Mouse (Mus musculus): Measurements from ENCODE around the gene Prss46. TPM values are rescaled to one million over a fixed set of nuclear protein-coding genes. Genes with fewer than 3 reads are reported as not detected.

Gene Prss46
- polyA plus RNA-seq (2017; shearing (Covaris generic)) = not detected

GRCm38 (mm10) chr9:110844206-110844605 lies at the start of gene Prss46:
Gene Prss46 (plus strand): TSS chr9:110844506.

GRCm38 (mm10) chr9:110797866-110798265 lies 46.4 kb upstream of the Prss46 start, which contains the start of gene Prss42:
Gene Prss42 (plus strand): TSS chr9:110798166.

GRCm38 (mm10) chr9:110813789-110814188 lies 30.5 kb upstream of the Prss46 start, which contains the start of gene Prss44:
Gene Prss44 (plus strand): TSS chr9:110813994.

GRCm38 (mm10) chr9:110826390-110826789 lies 17.9 kb upstream of the Prss46 start, which contains the start of gene Prss43:
Gene Prss43 (plus strand): TSS chr9:110826690.

DNA sequence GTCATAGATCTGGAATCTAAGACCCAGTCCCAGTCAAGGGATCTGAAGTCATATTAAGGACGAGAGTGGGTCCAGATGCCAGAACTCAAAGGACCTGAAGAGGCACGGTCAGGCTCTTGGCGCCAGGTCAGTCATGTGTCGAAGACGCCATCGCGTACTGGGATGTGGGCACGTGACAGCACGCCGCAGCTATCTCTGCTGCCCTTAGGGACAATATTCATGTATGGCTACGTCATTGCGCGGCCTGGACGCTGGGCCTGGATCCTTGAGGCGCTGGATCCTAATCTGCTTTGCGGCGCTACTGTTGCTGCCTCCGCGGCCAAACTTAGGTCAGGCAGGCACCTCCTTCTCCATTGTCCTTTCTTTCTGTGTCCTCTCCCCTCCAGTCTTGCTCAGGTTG lies 9.9 kb upstream of the Prss46 start, which contains the start of gene Prss45:
Gene Prss45 (plus strand): TSS at position 178 of the 400 bp plus-strand sequence.

GRCm38 (mm10) chr9:110857781-110858472 lies 13.6 kb downstream of the Prss46 start, which contains the start of gene Prss50:
Gene Prss50 (plus strand): TSS chr9:110857967.

DNA sequence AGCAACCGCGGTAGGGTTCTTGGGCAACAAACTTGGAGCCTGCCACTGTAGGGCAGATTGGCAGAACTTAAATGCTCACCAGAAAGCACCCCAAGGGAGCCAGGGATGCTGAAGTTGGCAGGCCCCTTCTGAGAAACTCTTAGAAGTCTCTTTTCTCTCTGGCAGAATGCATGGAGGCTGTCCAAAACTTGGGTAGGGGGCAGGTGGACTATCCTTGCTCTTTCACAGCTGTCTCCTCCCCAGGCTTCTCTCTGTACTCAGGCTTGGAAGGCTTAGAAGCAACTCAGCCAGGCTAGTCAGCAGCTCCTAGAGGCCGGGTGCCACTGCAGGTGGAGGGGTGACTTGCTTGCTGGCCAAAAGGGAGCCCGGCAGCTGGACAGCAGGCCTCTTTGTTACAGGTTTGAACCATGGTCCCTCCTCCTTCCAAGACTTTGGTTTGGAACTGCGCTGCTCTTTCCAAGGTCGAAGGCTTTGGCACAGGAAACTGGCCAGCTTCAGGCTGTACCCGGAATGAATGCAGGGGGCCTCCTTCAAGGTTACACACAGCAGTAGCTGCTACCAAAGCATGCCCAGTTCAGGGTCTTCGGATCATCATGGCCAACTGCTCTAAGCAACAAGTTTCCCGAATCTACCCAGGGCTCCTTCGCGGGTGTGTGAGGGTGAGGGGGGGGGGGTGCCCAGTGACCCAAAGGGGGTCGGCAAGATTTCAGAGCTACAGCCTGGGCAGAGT lies 35.0 kb downstream of the Prss46 start, which contains the start of gene Als2cl:
Gene Als2cl (plus strand): TSS at position 680 of the 730 bp plus-strand sequence.

GRCm38 (mm10) chr9:110879998-110880561 lies 35.8 kb downstream of the Prss46 start, which contains the start of gene Tmie:
Gene Tmie (minus strand): TSS chr9:110880113.

Other genes starting within 250 kb of the Prss46 start
- 2.3 TPM for gene Nradd, start 220.1 kb upstream of the Prss46 start, polyA plus RNA-seq (2017; shearing (Covaris generic))
- gene Nbeal2, start 190.3 kb upstream of the Prss46 start, polyA plus RNA-seq (2017; shearing (Covaris generic)) = 61.2 TPM
- gene Ccdc12, start 188.0 kb upstream of the Prss46 start, polyA plus RNA-seq (2017; shearing (Covaris generic)) = 297 TPM
- not detected for gene Myl3, start 102.6 kb upstream of the Prss46 start, polyA plus RNA-seq (2017; shearing (Covaris generic))
- not detected for gene Pth1r, start 97.4 kb upstream of the Prss46 start, polyA plus RNA-seq (2017; shearing (Covaris generic))
- gene Prss42, start 46.3 kb upstream of the Prss46 start, polyA plus RNA-seq (2017; shearing (Covaris generic)) = not detected
- not detected for gene Prss44, start 30.5 kb upstream of the Prss46 start, polyA plus RNA-seq (2017; shearing (Covaris generic))
- not detected for gene Prss43, start 17.8 kb upstream of the Prss46 start, polyA plus RNA-seq (2017; shearing (Covaris generic))
- gene Prss45, start 9.9 kb upstream of the Prss46 start, polyA plus RNA-seq (2017; shearing (Covaris generic)) = not detected
- 0.32 TPM for gene Prss50, start 13.5 kb downstream of the Prss46 start, polyA plus RNA-seq (2017; shearing (Covaris generic))
- 39.7 TPM for gene Als2cl, start 35.4 kb downstream of the Prss46 start, polyA plus RNA-seq (2017; shearing (Covaris generic))
- gene Tmie, start 35.6 kb downstream of the Prss46 start, polyA plus RNA-seq (2017; shearing (Covaris generic)) = 2.4 TPM
- gene Fam240a, start 72.4 kb downstream of the Prss46 start, polyA plus RNA-seq (2017; shearing (Covaris generic)) = not detected
- 2.8 TPM for gene Tdgf1, start 101.7 kb downstream of the Prss46 start, polyA plus RNA-seq (2017; shearing (Covaris generic))
- 0.15 TPM for gene Lrrc2, start 107.0 kb downstream of the Prss46 start, polyA plus RNA-seq (2017; shearing (Covaris generic))
- not detected for gene Rtp3, start 146.1 kb downstream of the Prss46 start, polyA plus RNA-seq (2017; shearing (Covaris generic))
- not detected for gene Ltf, start 174.8 kb downstream of the Prss46 start, polyA plus RNA-seq (2017; shearing (Covaris generic))
- gene Ccrl2, start 213.0 kb downstream of the Prss46 start, polyA plus RNA-seq (2017; shearing (Covaris generic)) = 20.9 TPM

Measured in activated CD4-positive, CD25-positive, alpha-beta regulatory T cell, adult 9 weeks (primary cell).